Mouse (Mus musculus) bone marrow, adult 2 months (tissue): ENCODE measurements around the gene Carmil1. TPM values are rescaled to one million over a fixed set of nuclear protein-coding genes. Genes with fewer than 3 reads are reported as not detected.
A peak's percentile ranks its signal among the peaks of the same experiment; 100 is the strongest.

ENCODE experiments used
- H3K27ac ChIP-seq: fragments of 200-500 bp; 2 replicates; pipeline ENCODE4 v1.5.1; 2012; ENCODE audit warnings: low read depth, mild to moderate bottlenecking, control low read depth, inconsistent platforms, low read length; ENCODE audit not compliant: control insufficient read depth, poor library complexity, insufficient read depth
- H3K4me1 ChIP-seq: fragments of 200-500 bp; 2 replicates; pipeline ENCODE4 v1.6.1; 2011; ENCODE audit warnings: low read length; ENCODE audit not compliant: control insufficient read depth, insufficient read depth
- H3K4me3 ChIP-seq: fragments of 200-500 bp; replicated peaks from 2 replicates; pipeline ENCODE3; 2011; ENCODE audit warnings: mild to moderate bottlenecking, low read depth, low read length, control low read depth; ENCODE audit not compliant: control insufficient read depth
- CTCF ChIP-seq: fragments of 200-500 bp; IDR thresholded peaks from 2 replicates; pipeline ENCODE4 v1.5.1; 2011; ENCODE audit warnings: low read length, control low read depth; ENCODE audit not compliant: control insufficient read depth, insufficient read depth
- POLR2A ChIP-seq: fragments of 200-500 bp; IDR thresholded peaks from 2 replicates; pipeline ENCODE4 v1.6.1; 2011; ENCODE audit warnings: low read depth, mild to moderate bottlenecking, control low read depth, low read length, borderline replicate concordance; ENCODE audit not compliant: control insufficient read depth
- WGBS: fragments of 180-500 bp; shearing (Covaris S2); methylation state at CpG from one replicate; pipeline ENCODE4 v1.1.7; 2018; 5-methylcytosine and 5-hydroxymethylcytosine counted together
- polyA plus RNA-seq: library from polyadenylated mRNA; stranded (reverse); fragments of >200 nt; gene quantifications from 2 replicates; pipeline ENCODE4 v1.2.4, GENCODE M21; 2011; ENCODE audit warnings: low replicate concordance; ENCODE audit not compliant: missing spikeins, insufficient read depth, insufficient read length

Carmil1 gene
- polyA plus RNA-seq, 1 experiment: 9.8 TPM

GRCm38 (mm10) chr13:24194018-24194417, 86.6 kb downstream of the Carmil1 start:
- H3K4me1 ChIP-seq: no peaks in the 10 kb centered on the region
- peak; percentile 66 for TF ChIP-seq CTCF
- no peak for TF ChIP-seq POLR2A
- WGBS: 77% methylated on average over 5 of the region's 5 CpGs
- no peak overlapping the region for H3K27ac ChIP-seq
- H3K4me3 ChIP-seq: no peak overlapping the region

GRCm38 (mm10) chr13:24190875-24191663, 89.5 kb downstream of the Carmil1 start:
- Histone ChIP-seq H3K27ac (no peak overlapping the region), H3K4me1 (no peaks in the 10 kb centered on the region), H3K4me3 (no peak overlapping the region)
- TF ChIP-seq POLR2A (no peak), CTCF (no peak)
- WGBS: 83% methylated on average over 9 of the region's 9 CpGs

- H3K4me1 ChIP-seq: no peaks in the 10 kb centered on the region
- 60% methylated on average over 2 of the region's 2 CpGs for WGBS
- H3K4me3 ChIP-seq: no peak overlapping the region
- no peak overlapping the region for H3K27ac ChIP-seq
- TF ChIP-seq CTCF: no peak
- TF ChIP-seq POLR2A: no peak
These were observed 93.6 kb downstream of the Carmil1 start for GRCm38 (mm10) chr13:24187026-24187425.

- TF ChIP-seq POLR2A (no peak), CTCF (no peak)
- no peak overlapping the region for H3K4me3 ChIP-seq
- H3K4me1 ChIP-seq: no peaks in the 10 kb centered on the region
- H3K27ac ChIP-seq: no peak overlapping the region
- 64% methylated on average over 3 of the region's 3 CpGs for WGBS
These were observed 95.0 kb downstream of the Carmil1 start for GRCm38 (mm10) chr13:24185641-24186040.

GRCm38 (mm10) chr13:24182878-24183277, 97.7 kb downstream of the Carmil1 start:
- TF ChIP-seq CTCF (no peak), POLR2A (no peak)
- H3K4me3 ChIP-seq: no peak overlapping the region
- no peaks in the 10 kb centered on the region for H3K4me1 ChIP-seq
- H3K27ac ChIP-seq: no peak overlapping the region
- WGBS: 82% methylated on average over 6 of the region's 6 CpGs

GRCm38 (mm10) chr13:24179538-24179937, 101.1 kb downstream of the Carmil1 start:
- WGBS: 79% methylated on average over 10 of the region's 10 CpGs
- TF ChIP-seq POLR2A (no peak), CTCF (no peak)
- no peak overlapping the region for H3K4me3 ChIP-seq
- no peak overlapping the region for H3K27ac ChIP-seq
- no peaks in the 10 kb centered on the region for H3K4me1 ChIP-seq

GRCm38 (mm10) chr13:24177600-24177999, 103.0 kb downstream of the Carmil1 start:
- TF ChIP-seq CTCF (no peak), POLR2A (no peak)
- WGBS: 85% methylated on average over 5 of the region's 5 CpGs
- no peaks in the 10 kb centered on the region for H3K4me1 ChIP-seq
- no peak overlapping the region for H3K4me3 ChIP-seq
- no peak overlapping the region for H3K27ac ChIP-seq

- TF ChIP-seq CTCF: no peak
- TF ChIP-seq POLR2A: no peak
- 65% methylated on average over 4 of the region's 4 CpGs for WGBS
These were observed 103.8 kb downstream of the Carmil1 start for GRCm38 (mm10) chr13:24176835-24177234.

More at GRCm38 (mm10) chr13:24176835-24177234, 103.8 kb downstream of the Carmil1 start:
- no peak overlapping the region for H3K4me3 ChIP-seq
- no peaks in the 10 kb centered on the region for H3K4me1 ChIP-seq
- H3K27ac ChIP-seq: no peak overlapping the region
